Mouse (Mus musculus) heart, embryonic 15.5 days (tissue): ENCODE results near the gene Nptxr. TPM values are rescaled to one million over a fixed set of nuclear protein-coding genes. Genes with fewer than 3 reads are reported as not detected.

ENCODE experiments used
- ATAC-seq: fragments of 200-750 bp; cut with Nextera tagmentation; replicated peaks from 2 replicates; pipeline ENCODE4 v1.8.0; 2017; ENCODE audit warnings: low read depth, moderate TSS enrichment; ENCODE audit not compliant: insufficient number of reproducible peaks, insufficient read depth, low FRiP score
- H3K27ac ChIP-seq: fragments of 300-500 bp; sonication (generic); 2 replicates; pipeline ENCODE4 v1.5.1; 2015; ENCODE audit warnings: mild to moderate bottlenecking, inconsistent platforms
- H3K27me3 ChIP-seq: fragments of 300-500 bp; sonication (generic); 2 replicates; pipeline ENCODE4 v1.6.1; 2015; ENCODE audit warnings: inconsistent platforms
- H3K36me3 ChIP-seq: fragments of 300-500 bp; sonication (generic); 2 replicates; pipeline ENCODE4 v1.6.1; 2015; ENCODE audit warnings: mild to moderate bottlenecking, inconsistent platforms
- H3K4me1 ChIP-seq: fragments of 300-500 bp; sonication (generic); replicated peaks from 2 replicates; pipeline ENCODE4 v1.6.1; 2015; ENCODE audit warnings: inconsistent platforms
- H3K4me2 ChIP-seq: fragments of 300-500 bp; sonication (generic); 2 replicates; pipeline ENCODE4 v1.6.1; 2015; ENCODE audit warnings: inconsistent platforms, mild to moderate bottlenecking, moderate library complexity
- H3K4me3 ChIP-seq: fragments of 300-500 bp; sonication (generic); 2 replicates; pipeline ENCODE4 v1.5.1; 2015; ENCODE audit warnings: mild to moderate bottlenecking, inconsistent platforms
- H3K9ac ChIP-seq: fragments of 300-500 bp; sonication (generic); 2 replicates; pipeline ENCODE4 v1.6.1; 2015; ENCODE audit warnings: mild to moderate bottlenecking, inconsistent platforms
- H3K9me3 ChIP-seq: fragments of 300-500 bp; sonication (generic); replicated peaks from 2 replicates; pipeline ENCODE4 v1.6.1; 2016; ENCODE audit warnings: inconsistent platforms
- WGBS: fragments of 180-500 bp; shearing (Covaris S2); methylation state at CpG from one replicate; pipeline ENCODE4 v1.1.7; 2015; ENCODE audit warnings: mixed read lengths; 5-methylcytosine and 5-hydroxymethylcytosine counted together
- polyA plus RNA-seq: library from polyadenylated mRNA; unstranded; fragments of >200 nt; fragmentation: Nextera tagmentation; extraction: Ambion mirVana; gene quantifications from 2 replicates; pipeline ENCODE4 v1.2.1, GENCODE M21; 2015

The Nptxr gene
- polyA plus RNA-seq, 1 experiment from 2014 or later, result 1.8 TPM

DNA sequence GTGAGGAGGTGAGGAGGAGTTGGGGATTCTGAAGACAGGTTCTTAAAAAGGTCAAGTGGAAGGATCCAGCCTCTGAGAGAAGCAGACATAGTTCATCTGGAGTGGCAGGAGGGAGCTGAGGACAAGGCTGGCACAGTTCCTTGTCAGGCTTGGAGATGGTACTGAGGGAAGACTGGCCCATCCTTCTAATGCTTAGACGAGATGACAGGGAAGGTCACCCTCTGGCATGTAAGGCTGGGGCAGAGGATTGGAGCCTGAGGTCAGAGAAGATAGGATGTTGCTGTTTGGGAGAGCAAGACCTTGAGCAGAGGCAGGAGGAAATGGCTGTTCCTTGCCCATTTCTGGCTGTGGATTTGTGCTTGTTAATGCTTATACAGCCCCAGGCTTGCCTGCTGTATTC, 19.5 kb downstream of the Nptxr start:
- H3K4me2 ChIP-seq, result no peak overlapping the region
- no peaks in the 10 kb centered on the region for H3K4me1 ChIP-seq
- H3K36me3 ChIP-seq, result no peaks in the 10 kb centered on the region
- peaks cover 29% of the 10 kb centered on the region for H3K27me3 ChIP-seq
- WGBS, result 37% methylated on average over 1 of the region's 1 CpGs
- no peaks in the 10 kb centered on the region for H3K9me3 ChIP-seq
- no peak overlapping the region for H3K27ac ChIP-seq
- H3K4me3 ChIP-seq, result no peak overlapping the region
- no peak for ATAC-seq
- no peak overlapping the region for H3K9ac ChIP-seq

DNA sequence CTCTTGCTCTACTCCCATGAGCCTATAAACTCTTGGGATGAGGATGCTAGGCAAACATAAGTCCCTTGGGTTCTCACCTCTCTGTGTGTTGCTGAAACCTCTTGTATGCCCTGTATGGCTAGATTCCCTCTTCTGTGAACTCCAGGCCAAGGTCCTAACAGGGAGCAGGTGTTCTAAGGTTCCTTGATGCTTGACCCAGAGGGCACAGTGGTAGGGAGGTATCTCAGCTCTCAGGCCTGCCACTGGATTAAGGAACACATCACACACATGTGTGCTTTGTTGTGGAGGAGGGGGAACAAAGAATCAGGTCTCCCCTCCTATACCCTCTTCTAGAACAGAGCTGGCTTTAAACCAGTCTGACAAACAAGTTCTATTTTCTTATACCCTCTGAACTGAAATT, 26.8 kb downstream of the Nptxr start, which contains the start of gene Dnal4:
Gene Dnal4 (minus strand): TSS at position 101 of the 400 bp plus-strand sequence.
- Histone ChIP-seq H3K36me3 (no peaks in the 10 kb centered on the region), H3K4me1 (peaks cover 12% of the 10 kb centered on the region), H3K27me3 (peaks cover 7% of the 10 kb centered on the region; the same call in 1 of the 2 replicates), H3K4me2 (no peak within 1 kb of the TSS), H3K4me3 (no peak within 1 kb of the TSS), H3K27ac (no peak within 1 kb of the TSS), H3K9ac (no peak within 1 kb of the TSS), H3K9me3 (no peaks in the 10 kb centered on the region)
- ATAC-seq, result no peak

DNA sequence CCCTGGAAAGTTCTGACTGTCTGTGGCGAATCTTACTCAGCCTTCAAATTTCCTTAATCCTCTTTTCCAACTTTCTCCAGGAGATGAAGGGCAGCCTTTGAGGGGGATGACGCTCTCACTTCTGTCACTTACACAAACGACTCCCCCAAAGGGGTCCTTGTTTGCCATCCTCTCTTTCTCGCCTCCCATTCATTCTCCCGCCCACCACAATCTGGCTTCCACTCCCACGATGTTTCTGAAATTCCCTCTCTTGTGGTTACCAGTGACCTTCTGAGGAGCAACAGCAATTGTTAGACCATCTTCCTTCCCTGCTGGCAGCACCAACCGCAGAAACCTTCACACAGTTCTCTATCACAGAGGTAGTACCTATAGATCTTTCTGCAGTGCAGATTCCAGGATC, 28.9 kb downstream of the Nptxr start:
- no peak for ATAC-seq
- Histone ChIP-seq H3K4me2 (no peak overlapping the region), H3K27me3 (no peaks in the 10 kb centered on the region), H3K9me3 (no peaks in the 10 kb centered on the region), H3K4me1 (peaks cover 21% of the 10 kb centered on the region), H3K9ac (no peak overlapping the region), H3K36me3 (no peaks in the 10 kb centered on the region), H3K4me3 (no peak overlapping the region), H3K27ac (no peak overlapping the region)
- WGBS, result 49% methylated on average over 7 of the region's 7 CpGs

DNA sequence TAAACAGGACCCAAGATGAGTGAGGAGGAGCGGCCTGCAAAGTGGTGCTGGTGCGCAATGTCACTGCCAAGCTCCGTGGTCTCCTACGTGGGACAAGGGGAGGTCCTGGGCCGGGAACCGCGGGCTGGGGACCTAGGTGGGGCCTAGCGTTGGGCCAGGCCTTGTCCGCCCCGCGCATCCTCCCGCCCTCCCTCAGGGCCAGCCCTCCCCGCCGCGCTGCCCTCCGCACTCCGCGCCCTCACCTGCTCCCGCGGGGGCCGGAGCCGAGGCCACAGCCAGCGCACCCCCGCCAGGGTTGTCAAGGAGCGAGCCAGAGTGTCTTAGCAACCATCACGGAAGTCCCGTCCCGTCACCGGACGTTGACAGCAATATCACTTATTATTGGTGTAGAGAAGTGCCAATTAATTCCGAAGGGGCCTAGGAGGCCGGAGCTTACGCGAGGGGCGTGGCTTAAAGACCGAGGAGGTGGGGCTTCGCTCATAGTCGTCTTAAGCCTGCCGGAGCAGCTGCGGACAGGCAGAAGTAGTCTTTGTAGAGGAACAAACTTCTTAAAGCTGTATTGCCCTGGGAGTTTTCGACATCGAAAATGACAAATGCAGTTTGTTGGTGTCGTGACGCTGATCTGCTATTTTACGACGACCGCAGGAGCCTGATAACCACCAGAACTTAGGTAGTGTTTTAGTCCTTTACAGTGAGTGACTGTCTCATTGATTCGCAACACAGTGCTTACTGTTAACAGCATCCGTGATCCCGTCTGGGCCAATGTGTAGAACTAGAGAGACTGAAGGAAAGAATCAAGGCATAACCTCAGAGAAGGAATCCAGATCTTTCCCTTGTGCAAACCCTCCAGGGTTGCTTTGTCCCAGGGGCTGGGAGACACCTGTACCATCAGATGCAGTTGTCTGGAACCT, 30.2 kb downstream of the Nptxr start:
- no peaks in the 10 kb centered on the region for H3K36me3 ChIP-seq
- no peaks in the 10 kb centered on the region for H3K27me3 ChIP-seq
- peak overlapping the region; percentile 66 for H3K27ac ChIP-seq
- no peaks in the 10 kb centered on the region for H3K9me3 ChIP-seq
- peak overlapping the region; percentile 83 for H3K4me2 ChIP-seq
- H3K4me1 ChIP-seq, result peaks cover 31% of the 10 kb centered on the region
- peak overlapping the region; percentile 72 for H3K4me3 ChIP-seq
- ATAC-seq, result peak; percentile 98
- WGBS, result under 1% methylated on average over 50 of the region's 50 CpGs
- peak overlapping the region; percentile 72 for H3K9ac ChIP-seq

DNA sequence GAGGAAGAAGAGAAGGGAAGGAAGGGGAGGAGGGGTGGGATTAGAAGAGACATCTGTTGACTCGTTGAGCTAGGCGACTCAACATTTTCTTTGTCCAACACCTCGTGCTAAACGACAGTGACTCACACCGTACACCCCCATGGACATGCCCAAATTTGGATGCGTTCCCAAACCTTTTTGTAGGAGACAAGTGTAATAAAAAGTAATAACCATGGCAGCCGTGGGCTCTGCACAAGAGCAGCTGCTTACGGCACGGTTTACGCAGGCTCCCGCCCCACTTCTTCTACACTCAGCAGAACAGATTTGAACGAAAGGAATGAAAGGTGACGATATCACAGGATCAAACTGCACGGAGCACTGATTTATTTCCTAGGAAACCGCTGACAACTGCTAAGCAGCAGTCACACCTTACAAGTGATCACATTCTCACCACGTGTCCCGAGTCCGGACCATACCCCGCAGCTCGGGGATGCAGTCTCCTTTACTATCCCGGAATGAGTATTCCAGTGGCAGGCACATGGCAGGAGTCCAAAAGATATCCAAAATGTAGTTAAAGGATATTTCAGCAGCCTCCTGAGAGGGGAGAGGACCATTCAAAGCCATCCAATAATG, 33.8 kb downstream of the Nptxr start:
- no peak overlapping the region for H3K4me3 ChIP-seq
- H3K36me3 ChIP-seq, result no peaks in the 10 kb centered on the region
- H3K27me3 ChIP-seq, result no peaks in the 10 kb centered on the region
- no peaks in the 10 kb centered on the region for H3K9me3 ChIP-seq
- H3K4me1 ChIP-seq, result peaks cover 68% of the 10 kb centered on the region
- H3K27ac ChIP-seq, result no peak overlapping the region
- H3K9ac ChIP-seq, result no peak overlapping the region
- no peak for ATAC-seq
- no peak overlapping the region for H3K4me2 ChIP-seq
- WGBS, result 50% methylated on average over 21 of the region's 21 CpGs

DNA sequence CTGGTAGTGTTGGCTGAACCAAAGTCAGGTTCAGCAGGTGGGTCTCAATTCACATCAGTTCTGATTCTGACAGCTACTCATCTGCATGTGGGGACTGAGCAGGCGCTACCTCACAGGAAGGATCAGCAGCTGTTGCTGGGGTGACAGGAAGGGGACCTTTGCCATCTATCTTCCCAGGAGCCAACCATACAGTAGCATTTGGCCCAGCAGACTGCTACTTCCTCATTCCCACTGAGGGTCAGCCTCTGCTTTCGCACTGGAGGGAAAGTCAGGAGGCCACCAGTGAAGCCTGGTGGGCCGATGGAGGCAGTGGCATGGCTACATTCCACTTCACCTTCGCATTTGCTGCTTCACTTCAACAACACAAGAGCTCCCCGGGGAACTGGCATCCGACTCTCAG, 36.3 kb downstream of the Nptxr start:
- Histone ChIP-seq H3K9ac (no peak overlapping the region; the same call in 1 of the 2 replicates), H3K27me3 (no peaks in the 10 kb centered on the region), H3K27ac (no peak overlapping the region; the same call in 1 of the 2 replicates), H3K4me1 (peaks cover 69% of the 10 kb centered on the region), H3K36me3 (0 out of 2 replicates have a peak, but pooled peaks cover under 1% of the 10 kb centered on the region), H3K9me3 (no peaks in the 10 kb centered on the region), H3K4me3 (no peak overlapping the region), H3K4me2 (no peak overlapping the region)
- 50% methylated on average over 6 of the region's 6 CpGs for WGBS
- ATAC-seq, result no peak

DNA sequence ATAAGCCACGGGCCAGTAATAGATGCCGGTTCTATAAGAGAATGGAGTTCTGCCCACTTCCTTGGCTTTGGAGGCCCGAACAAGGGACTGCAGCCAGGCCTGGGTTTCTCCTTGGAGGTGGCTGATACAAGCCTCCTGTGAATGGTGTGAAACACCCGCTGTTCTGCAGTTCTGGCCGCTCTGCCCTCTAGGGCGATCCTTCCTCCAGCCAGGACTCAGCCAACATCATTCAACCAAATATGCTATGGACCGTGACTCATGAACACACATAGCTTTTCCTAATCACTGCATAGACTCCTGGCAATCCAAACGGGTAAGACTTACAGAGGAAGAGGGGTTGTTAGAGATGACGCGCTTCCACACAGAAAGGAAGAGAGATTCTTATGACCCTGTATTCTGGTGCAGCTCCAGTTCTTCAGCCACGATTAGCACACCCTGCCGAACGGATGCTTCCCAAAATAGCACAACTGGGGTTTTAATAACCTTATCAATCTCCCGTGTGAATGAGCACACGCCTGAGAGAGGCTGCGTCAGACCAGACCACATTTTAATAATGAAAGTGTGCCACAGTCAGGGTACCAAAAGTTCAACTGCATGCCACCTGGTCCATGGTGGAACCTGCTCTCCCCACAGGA, 37.1 kb downstream of the Nptxr start:
- H3K9ac ChIP-seq, result no peak overlapping the region
- 46% methylated on average over 16 of the region's 16 CpGs for WGBS
- peaks cover 68% of the 10 kb centered on the region for H3K4me1 ChIP-seq
- no peaks in the 10 kb centered on the region for H3K27me3 ChIP-seq
- no peaks in the 10 kb centered on the region for H3K9me3 ChIP-seq
- 0 out of 2 replicates have a peak, but pooled peaks cover 4% of the 10 kb centered on the region for H3K36me3 ChIP-seq
- peak; percentile 32; the same call in 1 of the 2 replicates for ATAC-seq
- H3K4me3 ChIP-seq, result 0 out of 2 replicates have a peak overlapping the region, but pooled peaks have one; percentile 0
- peak overlapping the region; percentile 67 for H3K27ac ChIP-seq
- H3K4me2 ChIP-seq, result peak overlapping the region; percentile 42

DNA sequence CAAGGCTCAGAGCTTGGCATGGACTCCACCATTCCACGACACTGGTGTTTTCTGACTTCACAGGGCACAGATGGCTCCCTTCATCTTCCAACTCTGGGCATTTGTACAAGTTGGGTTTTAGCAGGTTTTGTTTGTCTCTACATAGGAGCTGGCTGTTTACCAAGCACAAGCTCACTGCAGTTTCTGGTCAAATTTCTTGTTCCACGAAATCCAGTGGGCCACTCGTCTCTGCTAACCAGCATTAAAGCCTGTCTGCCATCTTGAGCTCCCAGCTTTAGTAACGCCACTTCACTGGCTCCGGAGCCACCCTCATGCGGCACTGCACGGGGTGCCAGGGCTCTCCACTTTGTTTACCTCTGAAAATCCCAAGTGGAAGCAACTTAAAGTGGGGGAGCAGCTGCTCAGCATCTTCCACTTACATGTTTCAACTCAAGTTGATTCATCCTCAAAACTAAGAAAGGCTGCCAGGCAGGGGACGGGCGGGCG, 37.9 kb downstream of the Nptxr start:
- no peak for ATAC-seq
- Histone ChIP-seq H3K4me3 (no peak overlapping the region), H3K4me2 (no peak overlapping the region), H3K9me3 (no peaks in the 10 kb centered on the region), H3K9ac (no peak overlapping the region), H3K27ac (peak overlapping the region; percentile 67; the same call in 1 of the 2 replicates), H3K4me1 (peaks cover 68% of the 10 kb centered on the region), H3K27me3 (no peaks in the 10 kb centered on the region), H3K36me3 (0 out of 2 replicates have a peak, but pooled peaks cover 4% of the 10 kb centered on the region)
- WGBS, result 85% methylated on average over 10 of the region's 10 CpGs

DNA sequence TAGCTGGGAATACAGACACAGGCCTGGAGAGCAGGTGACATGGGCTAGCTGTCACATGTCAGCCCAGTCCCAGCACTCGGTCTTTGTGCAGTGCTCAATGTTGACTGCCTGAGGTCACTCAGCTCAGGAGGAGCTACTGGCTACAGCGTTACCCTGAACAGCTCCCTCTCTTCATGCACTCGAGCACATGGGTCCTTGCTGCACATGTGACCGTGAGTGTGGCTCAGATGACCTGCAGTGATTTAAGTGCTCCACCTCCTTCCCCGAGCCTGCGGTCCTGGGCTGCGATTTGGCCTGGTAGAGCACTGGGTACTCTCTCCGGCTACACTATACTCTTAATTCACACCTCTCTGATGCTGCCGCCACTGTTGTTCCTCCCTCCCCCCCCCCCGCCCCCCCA, 38.4 kb downstream of the Nptxr start:
- no peak for ATAC-seq
- Histone ChIP-seq H3K4me3 (no peak overlapping the region), H3K27ac (no peak overlapping the region), H3K27me3 (no peaks in the 10 kb centered on the region), H3K9me3 (no peaks in the 10 kb centered on the region), H3K36me3 (0 out of 2 replicates have a peak, but pooled peaks cover 4% of the 10 kb centered on the region), H3K9ac (no peak overlapping the region), H3K4me1 (peaks cover 64% of the 10 kb centered on the region), H3K4me2 (no peak overlapping the region)
- 58% methylated on average over 10 of the region's 10 CpGs for WGBS

DNA sequence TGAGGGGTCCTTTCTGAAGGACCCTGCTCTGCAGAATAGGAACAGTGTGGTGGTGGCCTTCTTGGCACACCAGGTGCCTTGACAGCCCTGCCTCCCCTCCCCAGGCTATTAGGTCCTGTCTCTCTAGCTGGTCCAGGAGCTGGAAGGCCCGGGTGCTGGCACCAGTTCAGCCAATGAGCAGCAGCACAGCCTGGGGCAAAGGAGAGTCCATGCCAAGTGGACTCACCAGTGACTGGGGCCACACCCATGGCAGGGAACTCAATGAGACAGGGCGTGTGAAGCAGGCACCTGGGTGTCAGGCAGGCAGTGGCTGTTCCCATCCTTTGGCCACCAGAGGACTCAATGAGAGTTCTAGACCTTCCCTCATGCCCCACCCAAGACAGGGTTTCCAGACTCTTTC, 39.2 kb downstream of the Nptxr start:
- Histone ChIP-seq H3K9me3 (no peaks in the 10 kb centered on the region), H3K27me3 (no peaks in the 10 kb centered on the region), H3K4me1 (peaks cover 57% of the 10 kb centered on the region), H3K36me3 (0 out of 2 replicates have a peak, but pooled peaks cover 4% of the 10 kb centered on the region), H3K4me2 (no peak overlapping the region), H3K27ac (no peak overlapping the region), H3K9ac (no peak overlapping the region), H3K4me3 (no peak overlapping the region)
- no peak for ATAC-seq
- 78% methylated on average over 2 of the region's 2 CpGs for WGBS
